Mouse (Mus musculus): Measurements from ENCODE around the gene Smc6. TPM values are rescaled to one million over a fixed set of nuclear protein-coding genes. Genes with fewer than 3 reads are reported as not detected.

The Smc6 gene
- 3.6 and 4.8 TPM in 2 replicates for polyA plus RNA-seq (2012)

GRCm38 (mm10) chr12:11265382-11266281 is at the start of gene Smc6, which contains the start of gene Gen1:
Gene Smc6 (plus strand): TSS chr12:11265886.
Gene Gen1 (minus strand): TSS chr12:11265801.
- peak within 1 kb of the TSS; percentile 98 for H3K4me3 ChIP-seq (replicated peaks)
- peaks cover 42% of the 10 kb centered on the region for H3K4me1 ChIP-seq (ENCODE audit: control insufficient read depth)
- TF ChIP-seq GATA1 (IDR thresholded peaks at IDR 0.05; ENCODE audit: low read length) (no peak), TAL1 (IDR thresholded peaks at IDR 0.05; ENCODE audit: low read length) (no peak)
- H3K36me3 ChIP-seq (ENCODE audit: control insufficient read depth): peaks cover 36% of the 10 kb centered on the region
- H3K27me3 ChIP-seq (ENCODE audit: control insufficient read depth): no peaks in the 10 kb centered on the region
- no peaks in the 10 kb centered on the region for H3K9me3 ChIP-seq (ENCODE audit: control insufficient read depth, low read length)

GRCm38 (mm10) chr12:11216454-11216853 is 49.2 kb upstream of the Smc6 start:
- H3K4me1 ChIP-seq (ENCODE audit: control insufficient read depth): no peaks in the 10 kb centered on the region
- H3K27me3 ChIP-seq (ENCODE audit: control insufficient read depth): no peaks in the 10 kb centered on the region
- H3K36me3 ChIP-seq (ENCODE audit: control insufficient read depth): no peaks in the 10 kb centered on the region
- H3K4me3 ChIP-seq (replicated peaks): no peak overlapping the region
- H3K9me3 ChIP-seq (ENCODE audit: control insufficient read depth, low read length): no peaks in the 10 kb centered on the region
- TF ChIP-seq GATA1 (IDR thresholded peaks at IDR 0.05; ENCODE audit: low read length): no peak

GRCm38 (mm10) chr12:11217726-11218250 is 47.9 kb upstream of the Smc6 start:
- H3K4me1 ChIP-seq (ENCODE audit: control insufficient read depth): no peaks in the 10 kb centered on the region
- H3K27me3 ChIP-seq (ENCODE audit: control insufficient read depth): no peaks in the 10 kb centered on the region
- TF ChIP-seq GATA1 (IDR thresholded peaks at IDR 0.05; ENCODE audit: low read length) (no peak), TAL1 (IDR thresholded peaks at IDR 0.05; ENCODE audit: low read length) (no peak)
- H3K9me3 ChIP-seq (ENCODE audit: control insufficient read depth, low read length): no peaks in the 10 kb centered on the region
- H3K36me3 ChIP-seq (ENCODE audit: control insufficient read depth): no peaks in the 10 kb centered on the region
- H3K4me3 ChIP-seq (replicated peaks): no peak overlapping the region

- TF ChIP-seq GATA1 (IDR thresholded peaks at IDR 0.05; ENCODE audit: low read length) (no peak), TAL1 (IDR thresholded peaks at IDR 0.05; ENCODE audit: low read length) (no peak)
- Histone ChIP-seq H3K4me1 (ENCODE audit: control insufficient read depth) (no peaks in the 10 kb centered on the region), H3K27me3 (ENCODE audit: control insufficient read depth) (no peaks in the 10 kb centered on the region), H3K4me3 (replicated peaks) (no peak overlapping the region), H3K9me3 (ENCODE audit: control insufficient read depth, low read length) (no peaks in the 10 kb centered on the region), H3K36me3 (ENCODE audit: control insufficient read depth) (no peaks in the 10 kb centered on the region)
Measured at GRCm38 (mm10) chr12:11221524-11222330, 44.0 kb upstream of the Smc6 start.

- H3K36me3 ChIP-seq (ENCODE audit: control insufficient read depth): no peaks in the 10 kb centered on the region
- no peaks in the 10 kb centered on the region for H3K9me3 ChIP-seq (ENCODE audit: control insufficient read depth, low read length)
- no peaks in the 10 kb centered on the region for H3K4me1 ChIP-seq (ENCODE audit: control insufficient read depth)
- H3K27me3 ChIP-seq (ENCODE audit: control insufficient read depth): no peaks in the 10 kb centered on the region
- H3K4me3 ChIP-seq (replicated peaks): no peak overlapping the region
- no peak for TF ChIP-seq TAL1 (IDR thresholded peaks at IDR 0.05; ENCODE audit: low read length)
- no peak for TF ChIP-seq GATA1 (IDR thresholded peaks at IDR 0.05; ENCODE audit: low read length)
Measured at GRCm38 (mm10) chr12:11222566-11222965, 43.1 kb upstream of the Smc6 start.

DNA sequence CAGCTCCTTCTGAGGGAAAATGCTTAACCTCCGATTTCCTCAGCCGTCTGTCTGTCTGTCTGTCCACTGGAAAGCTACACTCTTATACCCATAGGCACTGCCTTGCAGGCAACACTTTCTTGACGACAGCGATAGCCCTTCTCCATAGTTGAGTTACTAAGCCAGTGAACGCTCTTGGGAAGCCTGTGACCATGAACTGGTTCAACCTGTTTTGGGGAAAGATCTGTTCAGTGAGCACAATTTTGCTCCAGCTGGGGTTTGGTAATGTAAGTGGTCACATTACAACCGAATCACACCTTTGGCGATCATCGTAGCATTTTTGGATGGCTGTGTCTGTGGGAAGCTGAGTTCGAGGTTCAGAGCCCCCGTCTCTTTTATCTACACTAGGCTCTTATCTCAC is 42.6 kb upstream of the Smc6 start:
- no peak for TF ChIP-seq GATA1 (IDR thresholded peaks at IDR 0.05; ENCODE audit: low read length)
- H3K9me3 ChIP-seq (ENCODE audit: control insufficient read depth, low read length): no peaks in the 10 kb centered on the region

DNA sequence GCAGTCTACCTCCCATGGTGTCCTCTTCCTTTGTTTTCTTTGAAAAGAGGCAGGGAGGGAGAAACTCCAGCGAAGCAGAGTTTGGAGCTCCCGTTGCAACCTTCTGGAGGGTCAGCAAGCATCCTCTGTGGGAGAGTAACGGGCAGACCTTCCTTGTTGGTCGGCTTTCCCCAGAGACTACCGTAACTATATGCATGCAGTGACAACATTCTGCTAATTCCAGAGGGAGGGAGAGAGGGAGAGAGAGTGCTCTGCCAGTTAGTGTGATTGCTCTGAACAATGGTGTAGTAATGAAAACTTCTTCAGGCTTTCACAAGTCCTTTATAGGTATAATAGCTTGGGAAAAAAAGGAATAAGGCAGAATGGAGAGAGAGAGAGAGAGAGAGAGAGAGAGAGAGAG is 41.0 kb upstream of the Smc6 start:
- no peaks in the 10 kb centered on the region for H3K36me3 ChIP-seq (ENCODE audit: control insufficient read depth)
- no peak for TF ChIP-seq GATA1 (IDR thresholded peaks at IDR 0.05; ENCODE audit: low read length)
- no peak for TF ChIP-seq TAL1 (IDR thresholded peaks at IDR 0.05; ENCODE audit: low read length)
- no peaks in the 10 kb centered on the region for H3K27me3 ChIP-seq (ENCODE audit: control insufficient read depth)
- H3K4me1 ChIP-seq (ENCODE audit: control insufficient read depth): no peaks in the 10 kb centered on the region
- H3K4me3 ChIP-seq (replicated peaks): no peak overlapping the region
- H3K9me3 ChIP-seq (ENCODE audit: control insufficient read depth, low read length): no peaks in the 10 kb centered on the region

More for the DNA sequence above, 42.6 kb upstream of the Smc6 start:
- Histone ChIP-seq H3K36me3 (ENCODE audit: control insufficient read depth) (no peaks in the 10 kb centered on the region), H3K4me3 (replicated peaks) (no peak overlapping the region), H3K27me3 (ENCODE audit: control insufficient read depth) (no peaks in the 10 kb centered on the region), H3K4me1 (ENCODE audit: control insufficient read depth) (no peaks in the 10 kb centered on the region)

DNA sequence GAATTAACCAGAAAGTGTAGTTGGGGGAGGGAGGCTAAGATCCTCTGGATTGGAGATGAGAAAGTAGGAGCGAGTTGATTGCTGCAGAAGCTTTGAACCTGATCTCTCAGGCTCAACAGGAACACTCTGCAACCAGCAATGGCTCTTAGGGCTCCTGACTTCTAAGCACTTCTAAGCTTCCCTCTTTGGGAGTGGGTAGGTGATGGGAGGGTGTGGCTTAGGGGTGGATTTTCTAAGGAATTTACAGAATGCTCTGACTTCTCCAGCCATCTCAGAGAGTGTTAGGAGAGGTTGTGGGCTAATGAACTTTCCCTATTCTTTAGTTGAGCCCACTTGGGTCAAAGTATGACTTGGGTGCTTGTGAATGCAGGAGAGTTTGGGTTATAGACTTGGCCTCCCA is 39.6 kb upstream of the Smc6 start:
- H3K27me3 ChIP-seq (ENCODE audit: control insufficient read depth): no peaks in the 10 kb centered on the region
- H3K36me3 ChIP-seq (ENCODE audit: control insufficient read depth): no peaks in the 10 kb centered on the region
- no peak for TF ChIP-seq TAL1 (IDR thresholded peaks at IDR 0.05; ENCODE audit: low read length)
- no peak for TF ChIP-seq GATA1 (IDR thresholded peaks at IDR 0.05; ENCODE audit: low read length)
- no peak overlapping the region for H3K4me3 ChIP-seq (replicated peaks)
- no peaks in the 10 kb centered on the region for H3K9me3 ChIP-seq (ENCODE audit: control insufficient read depth, low read length)
- no peaks in the 10 kb centered on the region for H3K4me1 ChIP-seq (ENCODE audit: control insufficient read depth)

All from erythroblast, embryonic 14.5 days (primary cell).